Mouse (Mus musculus) layer of hippocampus, adult 9-11 months (tissue): ENCODE measurements at regions not wholly inside any gene's neighbourhood (a gene's known extent, or its start where the extent isn't known, plus 50 kb on each side); places are given as distances from the start of the nearest gene placed in this dataset.

Experiments used
- DNase-seq: peaks from one replicate; pipeline ENCODE4 v3.0.0; 2022

GRCm38 (mm10) chr3:66878336-66878735 lies 102.9 kb upstream of the Rsrc1 start:
- DNase-seq = no peak

GRCm38 (mm10) chr3:66882697-66883096 lies 98.5 kb upstream of the Rsrc1 start:
- peak; percentile 20 for DNase-seq

- DNase-seq = no peak
Measured at GRCm38 (mm10) chr3:66895731-66896130, 85.5 kb upstream of the Rsrc1 start.
